Mouse (Mus musculus) lung, embryonic 14.5 days (tissue): ENCODE data around the gene Psma3. TPM values are rescaled to one million over a fixed set of nuclear protein-coding genes. Genes with fewer than 3 reads are reported as not detected.

Experiments used
- ATAC-seq: fragments of 200-750 bp; cut with Nextera tagmentation; 2 replicates; pipeline ENCODE4 v1.8.0; 2017; ENCODE audit warnings: mild to moderate bottlenecking, moderate TSS enrichment, moderate library complexity; ENCODE audit not compliant: insufficient read depth
- DNase-seq: peaks from one replicate; pipeline ENCODE4 v3.0.0-alpha.2; 2015
- H3K27ac ChIP-seq: fragments of 300-500 bp; sonication (generic); 2 replicates; pipeline ENCODE4 v1.5.1; 2014; ENCODE audit warnings: low read depth, mild to moderate bottlenecking, moderate library complexity
- H3K27me3 ChIP-seq: fragments of 300-500 bp; sonication (generic); 2 replicates; pipeline ENCODE4 v1.6.1; 2014; ENCODE audit warnings: low read length, control low read depth; ENCODE audit not compliant: insufficient read depth
- H3K36me3 ChIP-seq: fragments of 300-500 bp; sonication (generic); 2 replicates; pipeline ENCODE4 v1.6.1; 2014; ENCODE audit warnings: control low read depth; ENCODE audit not compliant: insufficient read depth
- H3K4me1 ChIP-seq: fragments of 300-500 bp; sonication (generic); 2 replicates; pipeline ENCODE4 v1.6.1; 2014; ENCODE audit warnings: antibody characterized with exemption, control low read depth; ENCODE audit not compliant: insufficient read depth
- H3K4me2 ChIP-seq: fragments of 300-500 bp; sonication (generic); 2 replicates; pipeline ENCODE4 v1.6.1; 2014; ENCODE audit warnings: mild to moderate bottlenecking
- H3K4me3 ChIP-seq: fragments of 300-500 bp; sonication (generic); 2 replicates; pipeline ENCODE4 v1.5.1; 2014; ENCODE audit warnings: low read depth, low read length
- H3K9ac ChIP-seq: fragments of 300-500 bp; sonication (generic); 2 replicates; pipeline ENCODE4 v1.6.1; 2014
- H3K9me3 ChIP-seq: fragments of 300-500 bp; sonication (generic); 2 replicates; pipeline ENCODE4 v1.6.1; 2016; ENCODE audit warnings: low read depth, low read length, control low read depth
- CTCF ChIP-seq: IDR thresholded peaks from 2 replicates; pipeline ENCODE4 v1.5.1; 2016; ENCODE audit warnings: antibody characterized with exemption, low read depth
- WGBS: fragments of 180-500 bp; shearing (Covaris S2); extraction: QIAGEN DNeasy Blood & Tissue Kit; methylation state at CpG from one replicate; pipeline ENCODE4 v1.1.7; 2014; 5-methylcytosine and 5-hydroxymethylcytosine counted together
- polyA plus RNA-seq: library from polyadenylated mRNA; unstranded; fragments of >200 nt; fragmentation: Nextera tagmentation; extraction: Ambion mirVana; gene quantifications from 2 replicates; pipeline ENCODE4 v1.2.1, GENCODE M21; 2014

Gene Psma3
- 621 and 650 TPM in 2 replicates for polyA plus RNA-seq

DNA sequence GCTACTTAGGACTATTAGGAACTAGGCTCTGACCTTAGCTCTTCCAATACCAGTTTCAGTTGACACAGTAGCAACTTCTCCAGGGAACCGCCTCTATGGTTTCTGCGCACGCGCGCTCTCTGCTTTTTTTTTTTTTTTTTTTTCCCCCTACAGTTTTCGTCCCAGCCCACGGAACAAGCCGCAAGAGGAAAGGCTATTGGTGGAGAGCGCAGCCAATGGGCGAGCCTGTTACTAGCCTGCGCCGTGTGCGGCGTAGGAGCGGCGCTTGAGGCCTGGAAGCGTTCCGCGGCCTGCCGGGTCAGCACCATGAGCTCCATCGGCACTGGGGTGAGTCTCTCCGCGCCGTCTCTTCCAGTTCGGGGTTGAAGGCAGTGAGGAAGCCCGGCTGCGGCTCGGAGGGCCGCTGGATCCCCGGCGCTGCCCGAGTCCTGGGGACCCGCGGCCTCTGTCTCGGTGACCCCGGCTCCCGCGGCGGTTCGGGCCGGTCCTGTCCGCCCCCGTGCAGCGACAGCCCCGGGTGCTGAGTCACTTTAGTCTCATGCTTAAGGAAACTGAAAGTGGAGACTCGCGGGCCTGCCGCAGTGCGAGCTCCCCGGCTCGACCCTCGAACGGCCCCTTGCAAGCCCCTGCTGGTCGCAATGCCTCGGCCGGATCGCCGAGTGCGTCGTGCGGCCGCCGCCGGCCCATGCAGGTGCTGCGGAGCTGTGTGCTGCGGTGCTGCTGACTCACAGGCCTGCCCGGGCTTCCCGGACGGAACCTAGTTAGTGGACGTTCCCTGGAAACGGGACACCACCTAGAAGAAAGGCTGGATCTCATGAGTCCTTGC lies at the start of gene Psma3:
Gene Psma3 (plus strand): TSS at position 181 of the 826 bp plus-strand sequence.
- Histone ChIP-seq H3K4me3 (peak within 1 kb of the TSS; percentile 99), H3K9me3 (no peaks in the 10 kb centered on the region), H3K4me1 (no peaks in the 10 kb centered on the region; the same call in 1 of the 2 replicates), H3K36me3 (peaks cover 17% of the 10 kb centered on the region), H3K27me3 (no peaks in the 10 kb centered on the region), H3K27ac (peak within 1 kb of the TSS; percentile 96), H3K9ac (peak within 1 kb of the TSS; percentile 97), H3K4me2 (peak within 1 kb of the TSS; percentile 71)
- peak; percentile 98 for DNase-seq
- peak; percentile 99 for ATAC-seq
- under 1% methylated on average over 71 of the region's 71 CpGs for WGBS
- no peak for TF ChIP-seq CTCF

DNA sequence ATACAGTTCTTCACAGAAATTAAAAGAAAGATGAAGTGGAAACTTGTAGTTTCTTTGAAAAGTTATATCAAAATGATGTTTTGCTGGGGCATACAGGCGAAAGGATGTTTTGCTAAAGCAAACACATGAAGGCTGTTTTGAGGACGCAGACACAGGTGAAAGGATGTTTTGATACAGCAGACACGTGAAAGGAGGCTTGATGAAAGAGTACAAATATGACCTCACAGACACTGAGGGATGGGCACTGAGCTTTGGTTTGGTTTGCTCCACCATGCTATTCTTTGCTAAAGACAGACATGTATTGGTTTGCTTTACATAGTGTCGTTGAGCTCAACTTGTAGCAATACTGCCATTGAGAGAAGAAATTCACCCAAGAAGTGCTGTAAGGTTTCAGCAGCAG lies 44.6 kb upstream of the Psma3 start:
- Histone ChIP-seq H3K27me3 (no peaks in the 10 kb centered on the region), H3K4me2 (no peak overlapping the region), H3K4me1 (no peaks in the 10 kb centered on the region), H3K9ac (no peak overlapping the region), H3K4me3 (no peak overlapping the region), H3K27ac (no peak overlapping the region), H3K9me3 (no peaks in the 10 kb centered on the region), H3K36me3 (no peaks in the 10 kb centered on the region)
- no peak for ATAC-seq
- WGBS, result 74% methylated on average over 4 of the region's 4 CpGs
- DNase-seq, result no peak
- TF ChIP-seq CTCF, result no peak

DNA sequence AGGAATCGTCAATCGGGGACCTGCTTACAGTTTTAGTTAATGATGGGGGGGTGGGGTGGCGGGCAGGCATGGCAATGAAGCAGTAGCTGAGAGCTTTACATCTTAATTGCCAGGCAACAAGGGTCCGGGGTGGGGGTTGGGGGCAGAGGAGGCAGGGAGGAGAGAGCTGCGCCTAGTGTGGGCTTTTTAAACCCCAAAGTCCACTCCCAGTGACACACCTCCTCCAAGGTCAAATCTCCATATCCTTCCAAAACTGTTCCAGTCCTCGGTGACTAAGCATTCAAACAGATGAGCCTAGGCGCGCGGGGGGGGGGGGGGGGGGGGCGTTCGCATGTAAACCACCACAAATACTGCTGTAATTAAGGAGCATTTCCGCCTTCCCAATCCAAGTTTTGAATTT lies 37.3 kb upstream of the Psma3 start:
- Histone ChIP-seq H3K36me3 (peaks cover 18% of the 10 kb centered on the region), H3K9me3 (no peaks in the 10 kb centered on the region), H3K27me3 (no peaks in the 10 kb centered on the region), H3K4me3 (peak overlapping the region; percentile 88), H3K9ac (peak overlapping the region; percentile 64), H3K27ac (peak overlapping the region; percentile 92), H3K4me1 (no peaks in the 10 kb centered on the region), H3K4me2 (peak overlapping the region; percentile 62)
- DNase-seq (no peak), ATAC-seq (peak; percentile 12; the same call in 1 of the 2 replicates)
- 30% methylated on average over 7 of the region's 12 CpGs for WGBS
- no peak for TF ChIP-seq CTCF

DNA sequence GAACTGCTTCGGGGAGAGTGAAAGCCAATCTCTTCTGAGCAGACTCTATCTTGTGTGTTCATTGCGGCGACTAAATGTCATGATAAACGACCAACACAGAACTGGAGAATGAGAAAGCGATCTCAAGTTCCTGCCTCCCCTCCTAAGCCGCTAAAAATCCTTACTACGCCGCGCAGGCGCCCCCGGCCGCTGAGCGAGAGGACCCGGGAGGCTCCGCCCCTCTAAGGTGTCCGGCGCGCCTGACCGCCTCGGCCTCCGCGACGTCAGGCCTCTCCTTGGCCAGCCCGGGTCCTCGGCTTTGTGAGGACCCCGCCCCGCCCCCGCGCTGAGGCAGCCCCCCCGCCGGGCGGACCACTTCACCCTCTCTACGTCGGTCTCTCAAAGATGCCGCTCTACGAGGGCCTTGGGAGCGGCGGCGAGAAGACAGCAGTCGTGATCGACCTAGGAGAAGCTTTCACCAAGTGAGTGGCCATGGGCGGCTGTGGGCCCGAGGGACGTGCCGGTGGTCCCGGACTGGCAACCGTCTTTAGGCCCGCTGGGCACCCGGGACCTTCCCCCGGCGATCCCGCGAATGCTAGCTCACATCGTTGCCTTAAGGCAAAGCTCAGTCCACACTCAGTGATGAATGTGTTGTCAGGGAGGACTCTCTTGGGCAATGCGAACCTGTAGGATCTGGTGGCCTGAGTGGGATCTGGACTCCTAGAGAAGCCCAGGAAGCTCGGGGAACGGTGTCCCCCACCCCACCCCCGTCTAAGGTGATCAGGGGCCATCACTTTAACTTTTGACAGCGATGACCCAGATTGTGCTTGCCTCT lies 36.6 kb upstream of the Psma3 start, which contains the start of gene Actr10:
Gene Actr10 (plus strand): TSS at position 287 of the 814 bp plus-strand sequence.
- Histone ChIP-seq H3K9me3 (no peaks in the 10 kb centered on the region), H3K4me1 (no peaks in the 10 kb centered on the region), H3K9ac (peak within 1 kb of the TSS; percentile 89), H3K4me3 (peak within 1 kb of the TSS; percentile 88), H3K27ac (peak within 1 kb of the TSS; percentile 92), H3K27me3 (no peaks in the 10 kb centered on the region), H3K36me3 (peaks cover 24% of the 10 kb centered on the region), H3K4me2 (peak within 1 kb of the TSS; percentile 69)
- DNase-seq (peak; percentile 94), ATAC-seq (peak; percentile 99)
- under 1% methylated on average over 59 of the region's 59 CpGs for WGBS
- no peak for TF ChIP-seq CTCF

DNA sequence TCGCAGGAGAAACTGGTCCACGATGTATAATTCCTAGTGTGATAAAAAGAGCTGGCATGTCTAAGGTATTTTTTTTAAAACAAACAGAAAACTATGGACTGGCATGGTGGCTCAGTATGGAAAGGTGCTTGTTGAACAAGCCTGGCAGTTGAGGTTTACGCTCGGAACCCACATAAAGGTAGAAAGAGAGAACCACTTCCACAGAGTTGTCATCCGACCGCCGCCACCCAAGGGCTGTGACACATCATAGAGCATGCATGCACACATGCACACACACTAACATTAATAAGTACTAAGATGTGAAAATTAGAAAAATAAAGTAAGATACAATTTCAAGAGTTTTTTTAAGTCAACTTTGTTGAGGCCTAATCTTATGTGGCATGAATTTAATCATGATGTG lies 33.6 kb upstream of the Psma3 start:
- no peaks in the 10 kb centered on the region for H3K9me3 ChIP-seq
- TF ChIP-seq CTCF, result no peak
- no peak overlapping the region for H3K4me3 ChIP-seq
- 97% methylated on average over 7 of the region's 7 CpGs for WGBS
- no peak overlapping the region for H3K4me2 ChIP-seq
- ATAC-seq (no peak), DNase-seq (no peak)
- H3K27me3 ChIP-seq, result no peaks in the 10 kb centered on the region
- no peak overlapping the region for H3K27ac ChIP-seq
- no peaks in the 10 kb centered on the region for H3K4me1 ChIP-seq
- peaks cover 46% of the 10 kb centered on the region for H3K36me3 ChIP-seq
- H3K9ac ChIP-seq, result no peak overlapping the region

DNA sequence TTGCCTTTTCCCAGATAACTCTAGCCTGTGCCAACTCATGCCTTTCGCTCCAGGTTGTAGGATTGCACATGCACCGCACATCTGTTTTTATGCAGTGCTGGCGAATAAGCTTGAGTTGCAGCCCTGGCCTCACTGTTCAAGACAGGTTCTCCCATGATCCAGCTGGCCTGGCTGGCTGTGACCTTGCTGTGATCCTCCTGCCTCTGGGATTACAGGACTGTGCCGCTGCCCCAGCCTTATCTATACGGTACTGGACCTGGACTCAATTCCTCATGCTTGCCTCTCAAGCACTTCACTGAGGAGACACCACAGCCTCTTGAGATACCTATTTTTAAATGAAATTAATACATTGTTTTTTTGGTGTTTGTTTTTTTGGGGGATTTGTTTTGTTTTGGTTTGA lies 30.2 kb upstream of the Psma3 start:
- no peaks in the 10 kb centered on the region for H3K27me3 ChIP-seq
- DNase-seq, result no peak
- no peak overlapping the region for H3K27ac ChIP-seq
- H3K9me3 ChIP-seq, result no peaks in the 10 kb centered on the region
- H3K36me3 ChIP-seq, result peaks cover 73% of the 10 kb centered on the region
- WGBS, result 93% methylated on average over 5 of the region's 5 CpGs
- ATAC-seq, result no peak
- H3K4me2 ChIP-seq, result no peak overlapping the region
- no peak overlapping the region for H3K4me3 ChIP-seq
- no peak overlapping the region for H3K9ac ChIP-seq
- H3K4me1 ChIP-seq, result no peaks in the 10 kb centered on the region
- TF ChIP-seq CTCF, result no peak
